In the genomic region with DNA sequence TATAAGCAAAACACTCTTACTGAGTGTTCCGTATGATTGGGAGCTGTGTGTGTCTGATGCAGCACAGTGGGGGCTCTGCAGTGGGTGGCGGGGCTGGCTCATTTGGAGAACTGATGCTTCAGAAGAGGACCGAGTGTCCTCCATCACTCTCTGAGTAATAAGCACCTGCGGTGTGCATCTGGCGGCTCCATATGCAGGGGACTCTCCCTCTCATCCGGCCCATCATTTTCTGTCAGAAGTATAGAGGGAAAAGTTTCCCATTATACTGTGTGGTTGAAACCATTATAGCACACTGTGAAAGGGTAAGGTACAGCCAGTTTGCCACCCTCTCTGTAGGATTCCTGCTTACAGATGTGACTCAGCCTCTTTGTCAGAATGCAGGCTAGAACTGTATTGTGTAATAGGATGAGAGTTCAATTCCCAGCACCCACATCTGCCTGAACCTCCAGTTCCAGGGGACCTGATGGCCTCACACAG, we compare ENCODE assay signal across 9 mouse cellular contexts. TPM values are rescaled to one million over a fixed set of nuclear protein-coding genes. Genes with fewer than 3 reads are reported as not detected.
DNase-seq lines count a peak whose midpoint lies in the region; ATAC-seq and TF ChIP-seq lines count a peak whose summit lies in the region.
"Had no signal": no experiment of that assay in that cellular context is flagged by ENCODE, and none has a peak within 500 bp of the region (broad histone marks: within the 10 kb centered on the region; RNA-seq: fewer than 3 reads in every experiment).

No protein-coding gene starts in this region.

- H3K27ac ChIP-seq in neural tube, embryonic 11.5 days (ENCODE audit: low read depth, low read length) = peak overlapping the region; percentile 57
- H3K27ac ChIP-seq in embryonic fibroblast, embryonic 13.5 days (ENCODE audit: insufficient read depth, low read length) = peak overlapping the region; percentile 35; the same call in 1 of the 2 replicates
- H3K27ac ChIP-seq in liver, postnatal 0 days (ENCODE audit: low read depth) = no peak overlapping the region
- no peak overlapping the region for H3K27ac ChIP-seq in stomach, postnatal 0 days (replicated peaks)
- H3K27ac ChIP-seq: heart, embryonic 15.5 days; stomach, embryonic 15.5 days had no signal

- no peak for DNase-seq in neural tube, embryonic 11.5 days (ENCODE audit: low spot score)
- DNase-seq in neural tube, embryonic 10.5 days (ENCODE audit: extremely low spot score, low spot score) = no peak
- no peak for DNase-seq in liver, postnatal 0 days
- DNase-seq in stomach, postnatal 0 days (ENCODE audit: low spot score) = no peak
- no peak for DNase-seq in gastrocnemius, postnatal 4 days (ENCODE audit: low spot score in 2 of 2)
- DNase-seq in kidney, postnatal 10 days = no peak

- peak; percentile 27; the same call in 1 of the 2 replicates for TF ChIP-seq EP300 in liver, postnatal 0 days (IDR thresholded peaks at IDR 0.05; ENCODE audit: low read depth)
- no peak for TF ChIP-seq EP300 in stomach, postnatal 0 days (optimal IDR thresholded peaks at IDR 0.05)

- no peak overlapping the region for H3K4me2 ChIP-seq in neural tube, embryonic 11.5 days (ENCODE audit: low read depth)
- H3K4me2 ChIP-seq in liver, postnatal 0 days (ENCODE audit: low read depth, low read length) = no peak overlapping the region
- H3K4me2 ChIP-seq in stomach, postnatal 0 days (replicated peaks; ENCODE audit: low read depth) = no peak overlapping the region
- H3K4me2 ChIP-seq: heart, embryonic 15.5 days; stomach, embryonic 15.5 days had no signal

- H3K4me1 ChIP-seq in neural tube, embryonic 11.5 days (ENCODE audit: control insufficient read depth, insufficient read depth, low read length) = peaks cover 63% of the 10 kb centered on the region
- H3K4me1 ChIP-seq in embryonic fibroblast, embryonic 13.5 days (ENCODE audit: control insufficient read depth, insufficient read depth, low read length) = peaks cover 12% of the 10 kb centered on the region
- H3K4me1 ChIP-seq in liver, postnatal 0 days (ENCODE audit: insufficient read depth) = peaks cover 20% of the 10 kb centered on the region
- H3K4me1 ChIP-seq in stomach, postnatal 0 days (replicated peaks; ENCODE audit: control insufficient read depth, insufficient read depth) = peaks cover 2% of the 10 kb centered on the region; the same call in 1 of the 2 replicates

- H3K4me3 ChIP-seq in neural tube, embryonic 11.5 days (ENCODE audit: low read depth, low read length) = no peak overlapping the region
- no peak overlapping the region for H3K4me3 ChIP-seq in embryonic fibroblast, embryonic 13.5 days (ENCODE audit: insufficient read depth, low read length)
- no peak overlapping the region for H3K4me3 ChIP-seq in liver, postnatal 0 days (ENCODE audit: low read depth, low read length)
- H3K4me3 ChIP-seq in stomach, postnatal 0 days (ENCODE audit: low read depth, low read length) = no peak overlapping the region
- H3K4me3 ChIP-seq: heart, embryonic 15.5 days; stomach, embryonic 15.5 days had no signal

- peak overlapping the region; percentile 37; the same call in 1 of the 2 replicates for H3K9ac ChIP-seq in neural tube, embryonic 11.5 days (ENCODE audit: low read length)
- H3K9ac ChIP-seq in liver, postnatal 0 days (replicated peaks) = no peak overlapping the region
- no peak overlapping the region for H3K9ac ChIP-seq in stomach, postnatal 0 days (ENCODE audit: low read length)
- H3K9ac ChIP-seq: heart, embryonic 15.5 days; stomach, embryonic 15.5 days had no signal

- no peaks in the 10 kb centered on the region for H3K9me3 ChIP-seq in neural tube, embryonic 11.5 days (ENCODE audit: control insufficient read depth, low read length)
- H3K9me3 ChIP-seq in liver, postnatal 0 days (ENCODE audit: low read length) = no peaks in the 10 kb centered on the region
- no peaks in the 10 kb centered on the region for H3K9me3 ChIP-seq in stomach, postnatal 0 days (ENCODE audit: control insufficient read depth, low read length)
- H3K9me3 ChIP-seq: heart, embryonic 15.5 days; stomach, embryonic 15.5 days had no signal

- WGBS in neural tube, embryonic 11.5 days = 48% methylated on average over 6 of the region's 6 CpGs
- WGBS in liver, postnatal 0 days (ENCODE audit: insufficient replicate concordance) = 82% methylated on average over 6 of the region's 6 CpGs
- WGBS in stomach, postnatal 0 days = 70% methylated on average over 6 of the region's 6 CpGs

- TF ChIP-seq CTCF in embryonic fibroblast, embryonic 13.5 days (IDR thresholded peaks at IDR 0.05; ENCODE audit: borderline replicate concordance, insufficient read depth, low read length) = no peak
- no peak for TF ChIP-seq CTCF in liver, postnatal 0 days (IDR thresholded peaks at IDR 0.05; ENCODE audit: low read depth)
- TF ChIP-seq CTCF in stomach, postnatal 0 days (IDR thresholded peaks at IDR 0.05; ENCODE audit: low read depth) = no peak

- no peak for TF ChIP-seq POLR2A in embryonic fibroblast, embryonic 13.5 days (IDR thresholded peaks at IDR 0.05; ENCODE audit: low read depth, low read length)

- H3K36me3 ChIP-seq in neural tube, embryonic 11.5 days (ENCODE audit: control insufficient read depth, insufficient read depth, low read length) = no peaks in the 10 kb centered on the region
- no peaks in the 10 kb centered on the region for H3K36me3 ChIP-seq in liver, postnatal 0 days (replicated peaks; ENCODE audit: insufficient read depth, low read length)
- no peaks in the 10 kb centered on the region for H3K36me3 ChIP-seq in stomach, postnatal 0 days (ENCODE audit: control insufficient read depth, insufficient read depth, low read length)
- H3K36me3 ChIP-seq: heart, embryonic 15.5 days; stomach, embryonic 15.5 days had no signal

- H3K27me3 ChIP-seq in neural tube, embryonic 11.5 days (ENCODE audit: control insufficient read depth, insufficient read depth, low read length) = no peaks in the 10 kb centered on the region
- no peaks in the 10 kb centered on the region for H3K27me3 ChIP-seq in liver, postnatal 0 days (ENCODE audit: insufficient read depth, low read length)
- no peaks in the 10 kb centered on the region for H3K27me3 ChIP-seq in stomach, postnatal 0 days (ENCODE audit: control insufficient read depth, insufficient read depth, low read length)
- H3K27me3 ChIP-seq: heart, embryonic 15.5 days; stomach, embryonic 15.5 days had no signal

- ATAC-seq in neural tube, embryonic 11.5 days (ENCODE audit: insufficient read depth, low FRiP score, low TSS enrichment) = no peak
- peak; percentile 53 for ATAC-seq in liver, postnatal 0 days
- ATAC-seq in stomach, postnatal 0 days (ENCODE audit: low FRiP score, low TSS enrichment) = 0 out of 2 replicates have a peak, but pooled peaks have one; percentile 9

RNA-seq across cellular contexts. Expression of gene Cemip2, which starts 8.9 kb away (rescaled TPM):
- polyA plus RNA-seq in neural tube, embryonic 11.5 days (2014; fragmentation: Nextera tagmentation; extraction: Ambion mirVana) = 99.9 and 108 TPM in 2 replicates
- 24.0 and 25.5 TPM in 2 replicates for polyA plus RNA-seq in embryonic fibroblast, embryonic 13.5 days (2011; ENCODE audit: insufficient read length, low read depth, missing spikeins)
- polyA plus RNA-seq in liver, postnatal 0 days (2015; fragmentation: Nextera tagmentation; extraction: Ambion mirVana) = 5.5 and 6.6 TPM in 2 replicates
- polyA plus RNA-seq in stomach, postnatal 0 days (2015; fragmentation: Nextera tagmentation; extraction: Ambion mirVana) = 5.5 and 5.8 TPM in 2 replicates
- 10 to 100 TPM; 19.8 to 22.5 TPM for total RNA-seq in gastrocnemius, postnatal 4 days (2021)

Comparison
In these comparisons a context has a peak if more than half of its experiments do, and no peak if none do; other contexts are left out.
1. H3K27ac ChIP-seq: peak in neural tube, embryonic 11.5 days (single experiment) and embryonic fibroblast, embryonic 13.5 days (single experiment); none in liver, postnatal 0 days (single experiment) and stomach, postnatal 0 days (single experiment).